Mouse (Mus musculus): ENCODE measurements at regions not wholly inside any gene's neighbourhood (a gene's known extent, or its start where the extent isn't known, plus 50 kb on each side); places are given as distances from the start of the nearest gene placed in this dataset.

- DNase-seq (ENCODE audit: low read depth, low spot score) = no peak
These were observed 61.9 kb upstream of the Znrf2 start for GRCm38 (mm10) chr6:54754810-54755209.

GRCm38 (mm10) chr6:54757511-54757911 is 59.2 kb upstream of the Znrf2 start:
- DNase-seq (ENCODE audit: low read depth, low spot score) = no peak

GRCm38 (mm10) chr6:54758112-54758511 is 58.6 kb upstream of the Znrf2 start:
- DNase-seq (ENCODE audit: low read depth, low spot score) = no peak

- DNase-seq (ENCODE audit: low read depth, low spot score) = no peak
These were observed 57.5 kb upstream of the Znrf2 start for GRCm38 (mm10) chr6:54759263-54759662.

GRCm38 (mm10) chr6:54759942-54760498 is 56.7 kb upstream of the Znrf2 start:
- peak; percentile 7 for DNase-seq (ENCODE audit: low read depth, low spot score)

- no peak for DNase-seq (ENCODE audit: low read depth, low spot score)
These were observed 56.2 kb upstream of the Znrf2 start for GRCm38 (mm10) chr6:54760541-54760940.

- no peak for DNase-seq (ENCODE audit: low read depth, low spot score)
These were observed 54.7 kb upstream of the Znrf2 start for GRCm38 (mm10) chr6:54762021-54762420.

- no peak for DNase-seq (ENCODE audit: low read depth, low spot score)
These were observed 54.2 kb upstream of the Znrf2 start for GRCm38 (mm10) chr6:54762499-54762898.

GRCm38 (mm10) chr6:54763669-54764068 is 53.0 kb upstream of the Znrf2 start:
- no peak for DNase-seq (ENCODE audit: low read depth, low spot score)

GRCm38 (mm10) chr6:54765715-54766114 is 51.0 kb upstream of the Znrf2 start:
- no peak for DNase-seq (ENCODE audit: low read depth, low spot score)

GRCm38 (mm10) chr6:54766485-54767112 is 50.1 kb upstream of the Znrf2 start:
- DNase-seq (ENCODE audit: low read depth, low spot score) = no peak
